Mouse (Mus musculus): ENCODE measurements around the gene Prkar1a.

Gene Prkar1a

DNA sequence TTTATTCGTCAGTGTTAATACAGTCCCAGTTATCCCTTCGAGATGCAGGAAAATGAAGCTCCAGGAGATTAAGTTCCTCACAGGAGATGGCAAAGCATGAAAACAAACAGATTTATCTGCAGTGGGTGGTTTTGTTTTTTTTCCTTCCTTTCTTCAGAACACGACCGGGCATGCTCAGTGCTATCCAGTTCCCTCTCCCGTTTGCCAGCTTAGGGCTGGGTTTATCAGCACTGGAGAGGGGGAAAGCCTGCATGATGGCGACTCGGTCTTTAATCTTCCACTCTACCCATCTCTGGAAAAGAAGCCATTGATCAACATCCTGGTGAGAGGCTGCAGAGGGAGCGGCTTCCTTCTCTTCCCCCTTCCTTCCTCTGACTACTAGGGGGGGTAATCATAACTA, at the start of gene Prkar1a:
Prkar1a (plus strand) TSS at position 200 of the 400 bp plus-strand sequence.
- no peak for DNase-seq (ENCODE audit: low spot score)

DNA sequence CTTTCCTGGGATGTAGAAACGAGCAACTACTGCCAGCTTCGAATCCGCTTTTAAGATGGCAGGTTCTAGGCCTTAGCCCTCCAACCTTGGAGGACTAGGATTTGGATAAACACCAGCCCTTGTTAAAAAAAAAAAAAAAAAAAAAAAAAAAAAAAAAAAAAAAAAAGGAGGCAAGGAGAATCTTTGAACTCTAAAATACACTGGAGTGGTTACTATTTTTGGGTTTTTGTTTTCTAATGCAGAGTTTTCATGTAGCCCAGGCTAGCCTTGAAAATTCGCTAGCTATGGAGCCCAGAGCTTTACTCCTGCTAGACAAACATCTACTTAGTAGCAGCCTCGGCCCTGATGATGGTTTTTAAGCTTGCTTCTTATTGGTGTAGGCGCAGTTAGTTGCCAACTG, 41.6 kb upstream of the Prkar1a start:
- no peak for DNase-seq (ENCODE audit: low spot score)

DNA sequence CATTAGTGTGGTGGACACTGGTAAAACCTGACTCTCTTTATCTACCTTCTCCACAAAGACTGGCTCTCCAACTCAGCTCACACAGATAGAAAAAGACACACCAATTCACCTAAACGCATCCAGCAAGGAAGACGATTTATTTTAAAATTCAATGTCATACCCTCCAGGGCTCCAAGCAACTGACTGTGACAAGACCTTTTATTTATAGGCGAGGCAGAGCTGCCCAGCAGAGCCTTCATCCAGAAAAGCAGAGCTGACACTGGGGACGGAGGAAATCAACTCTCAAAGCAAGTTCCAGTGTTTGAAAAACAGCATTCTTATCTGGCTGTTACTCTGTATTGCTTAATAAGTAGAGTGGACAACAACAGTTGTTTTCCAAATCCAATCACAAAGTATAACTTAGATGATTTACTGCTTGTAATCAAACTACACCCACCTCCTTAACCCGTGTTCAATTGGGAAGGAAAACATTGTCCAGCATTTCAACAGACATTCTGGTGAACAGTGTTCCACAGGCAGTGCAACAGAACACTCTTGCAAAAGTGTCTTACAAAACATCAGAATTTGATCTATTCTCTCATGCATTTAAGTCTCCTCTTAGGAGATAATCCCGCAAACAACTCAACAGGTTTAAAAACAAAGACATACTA, 40.1 kb upstream of the Prkar1a start:
- DNase-seq (ENCODE audit: low spot score), result no peak

DNA sequence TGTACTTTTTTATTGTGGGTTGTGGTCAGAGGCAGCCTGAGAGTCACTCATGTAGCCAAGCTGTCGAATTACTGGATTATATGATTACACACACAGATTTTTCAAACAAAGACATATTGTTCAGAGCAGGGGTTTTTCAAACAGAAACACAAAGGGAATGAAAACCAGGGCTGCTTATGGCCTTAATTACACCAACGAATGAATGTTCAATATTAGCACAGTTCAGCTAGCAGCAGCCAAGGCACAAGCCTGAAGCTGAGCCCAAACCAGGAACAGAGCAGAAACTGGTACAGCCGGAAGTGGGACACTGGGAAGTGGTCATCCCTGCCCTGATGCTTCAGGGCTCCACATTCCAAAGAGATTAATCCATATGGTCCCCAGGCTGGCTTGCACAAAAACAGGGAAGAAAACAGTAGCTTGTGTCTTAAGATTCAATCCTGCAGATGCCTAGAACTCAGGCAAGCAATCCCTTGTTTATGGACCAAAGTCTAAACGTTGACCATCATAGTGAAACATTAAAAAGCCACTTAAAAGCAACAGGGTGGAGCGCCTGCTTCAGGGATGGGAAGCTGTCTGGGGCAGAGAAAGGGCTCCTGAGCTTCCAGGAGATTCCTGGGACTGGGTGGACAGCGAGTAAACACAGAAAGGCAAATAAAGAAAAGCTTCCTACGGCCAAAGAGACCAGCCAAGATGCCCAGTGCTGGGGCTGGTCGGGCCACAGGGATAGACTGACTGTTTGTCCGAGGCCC, 39.0 kb upstream of the Prkar1a start:
- DNase-seq (ENCODE audit: low spot score), result peak; percentile 53

DNA sequence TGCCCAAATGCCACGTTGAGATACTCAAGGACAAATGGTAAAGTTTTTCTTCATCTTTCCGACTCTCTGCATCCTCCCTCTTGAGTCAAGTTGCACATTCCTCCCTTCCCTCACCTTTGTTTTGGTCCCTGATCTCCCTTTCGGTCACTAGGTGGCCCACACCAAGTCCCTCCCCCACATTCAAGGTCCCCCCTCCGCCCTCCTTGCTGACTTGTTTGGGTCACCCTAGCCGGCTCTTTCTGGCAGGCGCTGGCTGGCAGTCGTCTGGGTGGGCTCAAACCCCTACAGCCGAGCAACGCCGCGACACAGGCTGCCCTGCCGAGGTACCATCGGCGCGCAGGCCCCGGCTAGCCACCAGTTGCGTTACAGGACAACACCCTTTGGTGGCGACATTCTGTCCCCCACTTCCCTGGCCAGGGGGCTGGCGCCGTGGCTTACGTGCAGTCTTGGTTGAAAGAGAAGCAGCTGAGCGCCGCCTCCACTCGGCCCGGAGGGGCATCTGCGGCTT, 38.4 kb upstream of the Prkar1a start:
- no peak for DNase-seq (ENCODE audit: low spot score)

DNA sequence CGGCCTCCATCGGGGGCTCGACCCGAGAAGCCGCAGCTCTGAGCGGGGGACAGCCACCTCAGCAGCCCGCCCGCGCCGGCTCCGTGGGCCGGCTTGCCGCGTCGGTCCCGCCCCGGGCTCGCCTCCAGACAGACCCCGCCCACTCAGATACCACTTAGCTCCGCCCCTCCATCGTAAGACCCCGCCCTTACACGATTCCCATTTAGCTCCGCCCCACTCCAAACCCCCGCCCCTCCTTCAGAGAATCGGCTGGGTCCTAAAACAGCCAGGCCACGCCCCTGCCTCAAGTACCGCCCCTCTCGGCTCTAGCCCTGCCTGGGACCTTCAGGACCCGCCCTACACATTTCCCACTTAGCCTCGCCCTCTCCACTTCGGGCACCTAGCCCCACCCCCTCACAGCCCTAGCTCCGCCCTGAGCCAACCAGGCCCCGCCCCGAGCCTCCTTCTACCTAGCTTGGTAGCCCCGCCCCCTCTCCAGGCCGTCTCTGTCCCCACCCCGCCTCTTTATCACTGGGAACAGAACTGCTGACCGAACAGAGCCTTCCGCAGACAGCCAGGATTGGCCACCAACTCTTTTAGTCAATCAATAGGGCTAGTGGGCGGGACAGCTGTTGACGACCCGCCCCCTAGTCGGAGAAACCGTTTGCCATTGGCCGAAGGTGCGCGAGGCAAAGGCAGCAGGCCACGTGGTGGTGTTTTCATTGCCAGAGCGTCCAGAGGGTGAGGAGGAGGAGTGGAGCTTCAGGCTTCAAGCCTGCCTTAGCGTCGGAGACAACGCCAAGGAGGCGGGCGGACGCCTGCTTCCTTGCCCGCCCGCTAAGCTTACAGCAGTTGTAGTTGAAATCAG, 37.7 kb upstream of the Prkar1a start, which contains the start of gene Wipi1:
Wipi1 (minus strand) TSS at position 665 of the 847 bp plus-strand sequence.
- peak; percentile 99 for DNase-seq (ENCODE audit: low spot score)

DNA sequence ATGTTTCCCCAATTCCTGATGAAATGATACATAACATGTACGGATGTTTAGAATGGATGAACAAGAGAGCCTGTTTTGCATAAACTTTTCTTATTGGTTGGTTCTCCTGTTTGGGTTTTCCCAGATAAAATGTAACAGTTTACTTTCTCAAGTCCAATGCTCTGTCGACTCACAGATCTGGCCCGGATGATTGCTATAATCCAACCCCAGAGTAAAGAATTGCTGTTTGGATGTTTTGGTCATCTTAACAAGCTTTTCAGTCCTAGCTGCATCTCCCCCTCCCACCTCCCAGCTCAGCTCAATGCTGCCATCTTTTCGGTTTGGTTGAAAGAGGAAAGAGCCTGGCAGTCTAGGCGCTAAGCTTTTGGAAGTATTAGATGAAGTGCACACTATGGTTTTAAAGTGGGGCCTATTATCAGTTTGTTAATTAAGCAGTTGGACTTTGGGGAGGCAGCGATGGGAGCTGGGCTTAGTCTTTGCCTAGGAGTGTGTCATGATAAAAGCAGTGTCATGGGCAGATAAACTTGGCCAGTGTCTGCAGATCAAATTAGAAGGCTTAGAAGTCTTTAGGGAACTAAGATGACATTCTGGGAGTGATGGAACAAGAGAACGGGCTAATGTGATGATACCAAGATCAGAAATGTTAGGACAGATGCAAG, 36.2 kb upstream of the Prkar1a start:
- DNase-seq (ENCODE audit: low spot score), result no peak

DNA sequence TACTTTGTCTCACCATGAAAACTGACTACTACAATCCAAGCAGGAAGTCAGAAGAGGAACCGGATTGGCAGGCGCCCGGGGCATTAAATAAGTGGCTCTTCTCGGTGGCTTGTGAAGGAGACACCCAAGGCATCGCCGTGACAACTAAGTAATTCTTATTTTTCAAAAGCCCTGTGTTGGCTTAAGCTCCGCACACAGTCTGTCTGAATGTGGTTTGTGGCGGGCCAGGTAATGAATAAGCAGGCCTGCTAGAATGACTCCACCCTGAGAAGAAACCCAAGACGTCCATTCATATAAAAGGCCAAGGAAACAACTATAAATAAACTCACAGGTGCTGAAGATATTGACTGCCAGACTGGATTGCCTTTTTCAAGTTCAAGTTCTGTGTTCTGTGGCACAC, 33.9 kb upstream of the Prkar1a start:
- DNase-seq (ENCODE audit: low spot score), result no peak

DNA sequence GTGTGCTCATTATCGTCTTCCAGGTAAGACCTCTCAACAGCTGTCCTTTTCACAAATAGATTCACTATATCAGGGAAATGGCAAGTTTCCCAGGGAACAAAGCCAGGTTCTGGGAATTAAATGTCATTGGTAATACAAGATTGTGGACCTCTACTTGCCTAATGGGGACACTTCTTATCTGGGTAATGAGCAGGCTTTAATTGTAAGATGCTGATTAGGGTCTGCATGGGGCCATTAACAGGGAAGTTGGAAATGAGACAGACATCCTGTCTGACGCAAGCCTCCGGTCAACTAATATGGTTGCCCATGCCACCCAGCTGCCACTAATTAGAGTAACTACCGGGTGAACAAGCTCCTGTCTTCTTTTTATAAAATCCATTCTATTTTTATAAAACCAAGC, 32.9 kb upstream of the Prkar1a start:
- DNase-seq (ENCODE audit: low spot score), result no peak

DNA sequence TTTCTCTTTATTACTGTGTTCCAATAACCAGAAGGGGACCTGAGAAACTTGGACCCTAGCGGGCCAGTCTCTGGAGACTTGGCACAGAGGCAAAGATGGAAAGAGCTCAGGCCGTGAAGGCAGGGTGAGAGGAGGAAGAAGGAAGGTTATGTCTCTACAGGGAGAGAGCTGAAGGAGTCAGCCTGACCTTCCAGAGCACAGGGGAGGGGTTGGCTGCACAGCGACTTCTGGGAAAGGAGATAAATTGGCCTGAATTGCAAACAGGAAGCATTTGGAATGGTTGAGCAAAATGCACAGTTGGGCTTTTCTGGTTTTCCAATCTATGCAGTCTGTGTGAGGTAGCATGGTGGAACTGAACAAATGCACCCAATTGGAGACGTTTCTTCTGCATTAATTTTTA, 32.4 kb upstream of the Prkar1a start:
- no peak for DNase-seq (ENCODE audit: low spot score)

DNA sequence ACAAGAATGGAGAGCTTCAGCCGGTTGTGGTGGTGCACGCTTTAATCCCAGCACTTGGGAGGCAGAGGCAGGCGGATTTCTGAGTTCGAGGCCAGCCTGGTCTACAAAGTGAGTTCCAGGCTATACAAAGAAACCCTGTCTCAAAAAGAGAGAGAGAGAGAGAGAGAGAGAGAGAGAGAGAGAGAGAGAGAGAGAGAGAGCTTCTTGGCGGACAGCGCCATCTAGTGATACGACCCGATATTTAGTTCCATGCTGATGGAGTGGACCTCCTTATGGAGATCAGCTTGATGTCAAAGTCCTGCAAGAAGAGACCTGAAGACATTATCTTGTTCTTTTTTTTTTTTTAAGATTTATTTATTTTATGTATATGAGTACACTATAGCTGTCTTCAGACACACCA, 30.1 kb upstream of the Prkar1a start:
- peak; percentile 80 for DNase-seq (ENCODE audit: low spot score)

DNA sequence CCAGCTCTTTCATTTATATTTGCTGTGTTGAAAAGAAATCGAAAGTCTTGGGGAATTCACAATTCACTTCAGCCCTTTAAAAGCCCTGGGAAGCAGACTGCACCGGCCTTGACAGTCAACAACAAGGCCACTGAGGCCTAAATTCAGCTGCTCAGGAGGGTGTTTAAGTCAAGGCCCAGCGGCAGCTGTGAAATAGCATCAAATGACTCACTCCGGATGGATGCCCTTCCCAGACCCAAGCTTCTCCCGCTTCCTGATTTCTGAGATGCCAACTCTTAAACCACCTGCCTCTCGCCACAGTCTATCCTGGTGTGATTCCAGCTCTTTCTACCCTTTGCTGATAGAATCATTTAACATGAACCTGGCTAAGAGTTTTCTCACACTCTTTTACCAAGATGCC, 28.8 kb upstream of the Prkar1a start:
- no peak for DNase-seq (ENCODE audit: low spot score)

DNA sequence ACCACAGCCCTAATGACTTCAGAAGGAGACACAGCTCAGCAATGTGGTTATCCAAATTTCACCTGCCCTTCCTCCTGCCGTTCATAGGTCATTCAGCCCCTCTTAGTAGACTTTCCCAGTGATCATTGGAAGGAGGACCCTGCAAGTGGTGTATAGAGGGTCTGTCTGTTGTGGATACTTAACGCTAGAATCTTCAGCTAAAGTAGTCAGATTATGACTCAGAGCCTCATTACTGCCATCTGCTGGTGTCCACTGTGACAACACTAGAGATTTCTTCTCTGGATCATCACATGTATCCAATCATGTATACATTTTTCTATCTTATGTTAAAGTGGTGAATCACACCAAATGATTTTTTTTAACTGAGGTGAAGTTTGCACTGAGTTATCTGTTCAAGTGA, 28.0 kb upstream of the Prkar1a start:
- DNase-seq (ENCODE audit: low spot score), result peak; percentile 88

DNA sequence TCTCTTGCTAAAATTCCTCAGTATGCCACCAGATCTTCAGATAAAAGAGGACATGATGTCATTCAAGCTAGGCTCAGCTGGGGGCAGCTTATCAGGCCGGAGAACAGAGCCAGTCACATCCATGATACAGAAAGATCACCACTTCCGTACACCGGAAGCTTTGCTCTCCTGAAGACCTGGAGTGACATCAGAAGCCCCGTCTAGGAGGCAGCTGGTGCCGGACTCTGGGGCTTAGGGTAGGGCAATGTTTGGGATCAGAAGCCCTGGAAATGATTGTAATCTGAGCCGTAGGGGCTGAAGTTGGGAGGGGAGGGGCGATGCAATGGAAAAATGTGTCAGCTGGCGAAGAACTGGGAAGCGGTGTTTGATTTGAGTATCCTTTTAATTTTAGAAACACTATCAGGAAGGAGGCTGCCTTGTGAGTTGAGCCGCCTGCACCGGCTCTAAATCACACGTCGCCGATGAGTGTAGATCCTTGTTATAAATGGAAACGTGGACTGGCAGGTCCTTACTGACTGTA, 26.6 kb upstream of the Prkar1a start:
- peak; percentile 29 for DNase-seq (ENCODE audit: low spot score)

DNA sequence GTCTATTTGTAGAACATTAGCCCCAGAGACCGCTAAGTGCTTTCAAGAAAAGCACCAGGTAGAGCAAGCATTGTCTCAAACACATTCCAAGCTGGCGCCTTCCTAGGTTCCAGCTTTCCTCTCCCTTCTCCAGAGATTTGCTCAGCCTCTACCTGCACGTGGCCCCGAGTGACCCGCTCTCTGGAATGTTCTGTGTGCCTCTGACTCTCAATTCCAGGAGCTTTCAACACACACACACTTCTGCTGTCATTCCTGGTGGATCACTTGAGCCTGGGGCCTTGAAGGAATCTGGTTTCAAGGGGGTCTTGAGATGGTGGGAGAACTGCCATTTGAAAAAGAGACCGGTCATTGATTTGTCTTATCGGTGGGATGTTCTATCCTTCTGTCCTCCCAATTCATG, 26.0 kb upstream of the Prkar1a start:
- no peak for DNase-seq (ENCODE audit: low spot score)

DNA sequence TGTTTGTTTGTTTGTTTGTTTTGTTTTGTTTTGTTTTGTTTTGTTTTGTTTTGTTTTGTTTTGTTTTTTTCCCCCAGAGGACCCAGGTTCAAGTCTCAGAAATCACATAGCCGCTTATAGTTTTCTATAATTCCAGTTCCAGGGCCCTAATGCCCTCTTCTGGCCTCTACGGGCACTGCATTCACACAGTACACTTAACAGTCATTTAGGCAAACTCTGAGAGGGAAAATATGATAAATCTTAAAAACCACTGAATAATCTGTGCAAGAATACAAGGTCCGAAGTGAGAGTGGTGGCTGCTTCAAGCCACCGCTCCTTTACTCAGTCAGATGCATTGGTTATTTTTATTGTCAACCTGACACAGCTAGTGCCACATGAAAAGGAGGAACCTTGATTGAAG, 21.6 kb upstream of the Prkar1a start:
- DNase-seq (ENCODE audit: low spot score), result no peak

DNA sequence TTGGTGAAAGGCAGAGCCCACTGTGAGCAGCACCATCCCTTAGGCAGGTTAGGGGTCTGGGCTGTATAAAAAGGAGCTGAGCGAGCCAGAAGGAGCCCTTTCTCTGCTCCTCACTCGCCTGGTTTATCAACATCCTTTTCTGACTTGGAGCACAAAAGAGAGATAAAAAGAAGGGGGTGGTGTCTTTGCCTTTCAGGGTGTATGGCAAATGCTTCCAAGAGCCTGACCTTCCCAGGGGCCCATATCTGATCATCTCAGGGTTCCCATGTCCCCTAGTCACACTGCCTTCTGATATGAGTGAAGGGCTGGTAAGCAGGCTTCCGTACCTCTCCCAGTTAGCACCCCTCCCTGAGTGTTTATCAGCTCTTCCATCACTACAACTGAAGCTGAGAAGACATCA, 21.1 kb upstream of the Prkar1a start:
- DNase-seq (ENCODE audit: low spot score), result no peak

DNA sequence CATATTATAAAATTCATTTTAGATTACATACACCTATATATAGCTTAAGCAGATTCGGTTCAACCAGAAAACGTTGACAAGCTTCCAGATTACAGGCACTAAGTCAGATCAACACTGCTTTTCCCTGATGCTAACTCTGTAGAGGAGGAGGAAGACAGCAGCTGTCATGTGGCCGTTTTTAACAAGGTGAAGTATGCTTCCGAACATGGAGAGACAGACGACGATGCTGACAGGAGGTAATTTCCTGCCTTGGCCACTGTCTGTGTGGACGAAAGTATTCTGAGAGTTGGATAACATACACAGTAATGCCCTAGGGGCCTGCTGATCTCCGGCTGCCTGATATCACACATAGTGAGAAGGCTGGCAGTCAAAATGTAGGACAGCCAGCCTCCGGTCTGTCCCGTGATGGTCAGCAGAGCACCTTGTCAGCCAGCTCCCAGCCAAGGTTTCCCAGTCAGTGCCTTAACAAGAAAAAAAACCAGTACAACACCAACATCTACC, 20.1 kb upstream of the Prkar1a start:
- DNase-seq (ENCODE audit: low spot score), result no peak

DNA sequence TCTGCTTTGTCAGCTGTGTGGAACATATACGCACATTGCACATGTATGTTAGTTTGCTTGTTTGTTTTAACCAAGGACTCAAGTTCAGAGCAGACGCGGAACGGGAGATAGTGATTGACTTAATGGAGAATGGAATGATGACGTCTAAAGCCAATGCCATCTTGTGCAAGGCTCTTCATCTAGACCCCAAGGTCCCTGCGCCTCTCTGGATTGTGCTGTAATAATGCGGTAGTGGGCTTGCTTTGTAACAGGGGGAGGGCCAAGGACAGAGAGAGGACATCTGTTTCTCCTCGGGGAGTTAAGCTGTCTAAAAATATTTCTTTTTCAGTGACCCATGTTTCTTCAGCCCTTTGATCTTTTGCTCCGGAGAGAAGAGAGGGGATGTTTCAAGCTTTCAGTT, 14.3 kb upstream of the Prkar1a start:
- DNase-seq (ENCODE audit: low spot score), result no peak

DNA sequence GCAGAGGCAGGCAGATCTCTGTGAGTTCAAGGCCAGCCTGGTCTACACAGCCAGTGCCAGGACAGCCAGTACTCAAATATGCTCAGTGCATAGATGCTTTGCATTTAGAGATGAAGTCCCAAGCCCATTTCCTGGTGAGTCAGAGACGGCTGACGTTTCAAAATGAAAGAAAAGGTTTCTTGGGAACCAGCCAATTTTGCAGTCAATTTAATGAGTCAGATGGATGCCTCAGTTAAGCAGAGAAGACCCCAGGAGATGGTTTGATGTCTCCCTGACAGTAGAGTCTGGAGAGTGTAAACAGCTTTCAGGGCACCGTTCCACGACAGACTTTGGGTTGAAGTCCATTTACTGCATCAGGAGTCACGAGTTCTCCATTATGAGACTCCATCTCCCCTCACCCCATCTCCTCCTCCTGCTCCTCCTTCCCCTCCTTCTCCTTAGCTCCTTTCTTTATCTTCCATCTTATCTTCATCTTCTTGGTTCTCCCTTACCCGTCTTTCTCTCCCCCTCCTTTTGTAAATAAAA, 13.3 kb upstream of the Prkar1a start:
- no peak for DNase-seq (ENCODE audit: low spot score)

DNA sequence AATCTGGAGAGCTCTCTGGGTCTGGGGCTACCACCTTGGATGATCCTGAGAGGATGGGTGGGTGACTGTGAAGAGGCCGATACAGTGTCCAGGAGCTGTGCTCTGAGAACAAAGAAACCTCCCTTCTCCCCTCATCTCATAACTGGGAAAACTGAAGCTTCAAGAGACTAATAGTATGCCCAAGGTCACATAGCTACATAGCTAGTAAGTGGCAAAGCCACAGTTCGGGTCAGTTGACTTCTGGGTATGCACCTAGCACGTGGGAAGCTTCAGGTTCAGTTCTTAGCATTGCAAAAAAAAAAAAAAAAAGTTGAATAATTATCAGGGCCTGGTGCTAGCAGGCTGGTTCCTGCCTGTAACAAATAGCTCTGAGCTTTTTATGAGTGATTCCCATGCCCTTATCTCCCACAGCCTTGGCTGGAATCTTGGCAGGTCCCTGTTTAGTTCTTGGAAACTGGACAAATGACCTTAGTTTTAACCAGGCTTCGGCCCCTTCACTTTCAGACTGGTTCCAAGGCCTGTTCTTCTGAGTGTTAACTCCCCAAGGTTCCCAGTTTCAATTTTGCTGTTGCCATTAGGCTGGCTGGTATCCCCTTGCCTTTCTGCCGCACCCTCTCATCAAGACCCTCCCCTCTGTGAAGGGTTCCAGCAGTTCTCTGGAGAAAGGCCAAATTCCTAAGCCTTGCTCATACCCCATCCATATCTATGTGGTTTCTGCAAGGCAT, 7.5 kb upstream of the Prkar1a start:
- no peak for DNase-seq (ENCODE audit: low spot score)

Measured in retina, embryonic 14.5 days (tissue).